Mouse (Mus musculus) A20 (cell line): ENCODE measurements around the gene Slc38a3.

Source experiments
- DNase-seq: peaks from one replicate; pipeline ENCODE4 v3.0.0-alpha.2; 2011; ENCODE audit warnings: low read depth, low spot score

Slc38a3 gene

DNA sequence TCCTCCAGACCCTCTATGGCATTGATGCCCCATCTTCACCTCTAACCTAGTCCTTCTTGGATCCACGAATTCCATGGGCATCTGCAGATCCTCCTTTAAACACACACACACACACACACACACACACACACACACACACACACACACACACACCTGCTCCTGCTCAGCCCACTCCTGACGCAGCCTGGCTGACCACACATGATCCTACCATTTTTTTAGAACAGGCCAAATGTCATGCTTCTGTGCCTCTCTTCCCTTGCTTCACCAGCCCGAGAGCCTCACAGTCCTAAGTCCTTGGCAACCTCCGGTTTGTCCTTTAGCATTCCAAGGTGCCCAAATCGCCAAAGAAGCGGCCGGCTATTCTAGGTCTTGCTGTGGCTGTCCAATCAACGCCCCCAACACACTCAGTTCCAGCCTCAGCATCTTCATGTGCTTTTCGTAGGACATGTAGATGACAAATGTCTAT lies at the start of gene Slc38a3:
Slc38a3 (minus strand) TSS at position 51 of the 466 bp plus-strand sequence.
- DNase-seq = no peak

- DNase-seq = no peak
These were observed 47.6 kb upstream of the Slc38a3 start for GRCm38 (mm10) chr9:107716951-107717350.

DNA sequence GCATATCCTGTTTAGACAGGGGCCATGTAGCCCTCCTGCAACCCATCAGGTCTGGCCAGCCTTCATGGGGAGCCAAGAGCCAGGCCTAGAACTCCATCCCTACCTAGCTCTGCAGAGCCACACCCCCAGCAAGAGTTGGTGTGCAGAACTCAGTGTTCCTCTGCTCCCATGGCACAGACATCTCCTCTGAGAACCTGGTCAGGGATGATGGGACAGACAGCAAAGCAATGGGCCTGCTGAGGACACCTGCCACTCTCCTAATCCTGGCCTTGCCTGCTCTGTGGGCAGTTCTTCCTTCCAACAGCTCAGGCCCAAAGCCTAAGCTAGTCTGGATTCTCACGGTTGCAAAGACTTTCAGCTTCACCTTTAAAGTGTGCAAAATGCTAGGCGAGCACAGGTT lies 46.3 kb upstream of the Slc38a3 start:
- DNase-seq = no peak

DNA sequence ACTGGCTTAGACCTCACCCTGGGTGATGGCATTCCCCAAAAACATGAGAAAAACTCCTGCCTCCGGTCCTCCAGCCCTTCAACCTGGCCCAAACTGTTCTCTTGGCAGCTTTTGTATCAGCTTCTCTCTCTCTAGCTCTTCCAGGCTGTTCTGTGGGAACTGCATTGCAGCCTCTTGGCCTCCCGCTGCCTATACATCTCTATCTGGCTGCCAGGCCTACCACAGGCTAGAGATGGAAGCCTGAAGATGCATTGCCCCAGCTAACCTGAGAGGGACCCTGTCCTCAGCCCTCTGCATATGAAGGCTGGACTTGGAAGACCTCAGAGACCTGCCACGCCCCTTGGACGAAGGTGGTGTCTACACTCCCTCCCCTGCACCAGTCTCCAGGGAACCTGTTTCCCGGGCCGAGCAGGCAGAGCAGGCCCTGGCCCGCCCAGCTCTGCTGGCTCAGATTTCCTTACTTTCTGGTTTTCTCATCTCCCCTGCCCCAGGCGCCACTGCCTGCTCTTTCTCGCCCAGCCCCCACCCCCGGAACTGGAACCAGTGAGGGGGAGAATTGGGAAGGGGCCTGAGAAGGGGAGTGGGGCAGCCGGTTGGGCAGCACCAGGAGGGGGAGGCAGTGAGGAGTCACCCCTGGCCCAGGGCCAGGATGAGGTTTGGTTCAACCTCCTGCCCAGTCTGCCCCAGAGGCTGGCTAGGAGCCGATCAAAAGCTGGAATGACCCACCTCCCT lies 45.1 kb upstream of the Slc38a3 start:
- no peak for DNase-seq

- peak; percentile 84 for DNase-seq
These were observed 40.6 kb upstream of the Slc38a3 start, which contains the start of gene Sema3f for GRCm38 (mm10) chr9:107709697-107710483. Gene Sema3f (minus strand): TSS chr9:107710475.

DNA sequence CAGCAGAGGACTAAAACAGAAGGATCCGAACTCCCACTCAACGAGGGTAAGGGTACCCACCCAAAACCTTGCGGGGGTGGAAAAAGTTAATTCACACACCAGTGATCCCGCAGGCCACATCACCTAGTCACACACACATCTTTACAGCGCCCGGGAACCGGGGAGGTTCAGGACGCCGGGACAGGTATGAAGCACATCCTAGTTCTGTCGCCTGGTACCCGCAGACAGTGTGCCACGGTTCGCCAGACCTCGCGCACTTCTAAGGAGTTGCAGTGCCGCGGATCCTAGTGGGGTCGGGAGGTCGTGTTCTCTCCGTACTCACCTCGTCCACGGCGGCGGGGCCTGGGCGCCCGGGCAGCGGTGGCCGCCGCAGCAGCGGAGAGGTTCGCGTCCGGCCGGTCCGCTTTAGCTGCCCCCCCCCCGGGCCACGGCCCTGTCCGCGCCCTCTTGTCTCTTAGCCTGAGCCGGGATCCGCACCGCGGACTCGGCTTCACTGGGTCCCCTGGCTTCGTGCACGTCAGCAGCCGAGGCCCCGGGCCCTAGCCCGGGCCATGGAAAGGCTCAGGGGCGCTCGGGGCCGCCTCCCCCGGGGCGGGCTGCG lies 39.9 kb upstream of the Slc38a3 start:
- DNase-seq = no peak

GRCm38 (mm10) chr9:107708439-107709095 lies 39.2 kb upstream of the Slc38a3 start:
- no peak for DNase-seq

- no peak for DNase-seq
These were observed 38.5 kb upstream of the Slc38a3 start for GRCm38 (mm10) chr9:107707701-107708438.

- DNase-seq = no peak
These were observed 37.5 kb upstream of the Slc38a3 start for GRCm38 (mm10) chr9:107706781-107707211.

DNA sequence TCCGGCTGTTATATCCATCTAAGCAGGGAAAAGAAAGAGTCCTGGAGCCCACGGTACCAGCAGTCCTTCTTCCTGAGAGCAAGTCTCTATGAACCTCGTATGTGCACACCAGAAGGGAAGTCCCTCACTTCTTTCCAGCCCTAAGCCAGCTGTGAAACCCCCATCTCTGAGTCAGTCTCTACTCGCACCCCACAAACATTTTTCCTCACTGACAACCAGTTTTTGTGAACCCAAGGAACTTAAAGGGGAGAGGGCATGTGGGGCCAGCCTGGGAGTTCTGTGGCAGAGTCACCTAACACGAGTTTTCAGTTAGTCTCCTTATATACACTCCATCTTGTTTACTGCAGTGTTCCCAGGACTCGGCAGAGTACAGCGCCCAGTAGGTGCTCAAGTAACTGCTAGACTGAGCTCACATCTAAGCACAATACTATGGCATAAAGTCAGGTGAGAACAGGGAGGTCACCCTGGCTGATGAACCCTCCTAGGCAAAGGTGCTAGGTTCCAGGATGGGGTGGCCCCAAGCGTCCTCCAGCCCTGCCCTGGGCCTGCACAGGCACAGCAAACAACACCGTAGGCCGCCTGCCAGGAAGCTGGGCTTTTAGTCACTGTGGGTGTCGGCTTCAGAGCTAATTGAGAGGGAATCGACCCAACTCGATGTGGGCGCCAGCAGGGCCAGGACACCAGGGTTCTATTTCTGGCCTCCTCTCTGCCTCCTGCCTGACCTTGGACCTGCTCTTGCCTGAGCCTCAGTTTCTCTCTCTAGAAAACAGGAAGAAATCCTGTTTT lies 34.2 kb upstream of the Slc38a3 start:
- no peak for DNase-seq

- DNase-seq = no peak
These were observed 33.4 kb upstream of the Slc38a3 start for GRCm38 (mm10) chr9:107702606-107703185.

DNA sequence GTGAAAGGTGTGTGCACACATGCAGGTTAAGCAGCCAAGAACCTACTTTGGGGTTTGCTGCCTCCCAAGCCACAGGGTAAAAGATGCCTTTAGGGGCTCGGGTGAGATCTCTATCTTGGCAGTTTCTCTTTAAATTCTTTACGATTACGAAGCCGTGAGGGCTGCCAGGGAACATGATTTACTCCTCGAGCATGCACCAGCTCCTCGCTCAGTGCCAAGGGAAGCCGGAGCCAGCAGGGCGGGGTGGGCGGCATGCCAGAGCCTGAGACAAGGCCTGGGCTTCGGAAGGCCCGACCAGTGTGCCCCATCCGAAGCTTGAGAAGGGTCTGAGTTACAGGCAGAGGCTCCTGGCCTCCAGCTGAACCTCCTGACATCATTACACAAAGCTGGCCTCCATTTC lies 32.3 kb upstream of the Slc38a3 start:
- no peak for DNase-seq

- DNase-seq = no peak
These were observed 30.8 kb upstream of the Slc38a3 start for GRCm38 (mm10) chr9:107700114-107700571.

GRCm38 (mm10) chr9:107699376-107699980 lies 30.1 kb upstream of the Slc38a3 start:
- DNase-seq = no peak

DNA sequence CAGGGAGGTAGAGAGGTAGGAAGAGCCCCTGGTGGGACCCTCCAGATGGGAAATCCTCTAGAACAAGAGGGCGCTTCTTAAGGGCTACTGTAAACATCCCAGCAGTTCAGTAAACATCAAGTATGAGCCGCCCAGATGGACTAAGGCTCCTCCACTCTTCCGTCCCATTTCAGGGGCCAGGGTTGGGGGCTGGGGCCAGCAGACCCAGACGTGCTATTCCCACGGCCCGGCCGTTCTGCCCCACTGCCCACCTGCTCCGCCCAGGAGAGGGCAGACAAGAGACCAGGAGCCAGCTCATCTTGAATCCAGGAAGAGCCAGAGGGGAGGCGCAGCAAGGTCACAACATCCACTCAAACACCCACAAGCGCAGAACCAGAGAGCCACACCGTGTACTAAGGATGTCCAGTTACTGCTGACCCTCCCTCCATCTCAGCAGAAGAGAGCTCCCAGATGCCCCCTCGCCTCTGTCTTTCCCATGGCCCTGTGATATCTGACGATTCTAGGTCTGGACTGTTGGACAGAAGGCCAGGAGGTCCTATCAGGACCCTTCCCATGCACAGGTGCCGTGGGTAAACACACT lies 29.4 kb upstream of the Slc38a3 start:
- no peak for DNase-seq

- no peak for DNase-seq
These were observed 28.6 kb upstream of the Slc38a3 start for GRCm38 (mm10) chr9:107697811-107698521.

DNA sequence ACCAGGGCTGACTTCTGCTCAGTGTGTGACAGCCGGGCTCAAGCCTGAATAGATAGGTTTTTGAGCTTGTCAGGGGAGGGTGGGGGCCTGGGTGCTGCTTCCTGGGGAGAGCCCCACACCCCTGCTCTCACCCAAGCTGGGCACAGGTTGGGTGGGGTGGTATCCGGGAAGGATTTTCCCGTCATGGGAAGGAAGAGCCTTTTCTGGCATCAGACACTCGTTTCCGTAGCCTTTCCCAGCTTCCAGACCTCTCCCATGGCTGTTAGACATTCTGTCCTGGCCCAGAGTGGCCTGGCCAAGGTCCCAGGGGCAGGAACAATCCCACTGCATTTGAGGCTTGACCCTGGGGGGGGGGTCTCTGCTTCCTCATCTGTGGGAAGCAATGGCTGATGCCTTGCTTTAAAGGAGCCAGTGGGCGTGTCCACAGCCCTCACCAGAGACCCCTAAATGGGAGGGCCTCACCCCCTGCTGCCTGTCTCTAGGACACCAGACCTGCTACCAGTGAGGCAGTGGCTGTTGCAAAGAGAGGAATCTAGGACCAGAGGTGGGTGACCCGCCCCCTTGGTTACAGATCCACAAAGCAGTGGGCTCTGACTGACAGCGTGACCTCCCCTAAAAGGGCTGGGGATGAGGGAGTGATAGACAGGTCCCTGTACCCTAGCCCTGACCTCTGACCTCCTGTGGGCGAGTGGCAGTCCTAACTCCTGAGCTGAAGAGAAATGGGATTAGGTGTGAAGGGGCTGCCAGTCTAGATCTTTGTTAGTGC lies 27.7 kb upstream of the Slc38a3 start:
- no peak for DNase-seq

- peak; percentile 40 for DNase-seq
These were observed 26.8 kb upstream of the Slc38a3 start for GRCm38 (mm10) chr9:107696106-107696479.
